Mouse (Mus musculus): ENCODE measurements around the gene Celf5. TPM values are rescaled to one million over a fixed set of nuclear protein-coding genes. Genes with fewer than 3 reads are reported as not detected.
"Not testable (repeated sequence)": the region's sequence is repeated elsewhere in the genome, so short reads cannot be mapped to it uniquely, and the experiment has no call there.

Celf5 gene
- polyA plus RNA-seq, 1 experiment from 2014 or later: 1.4 TPM

DNA sequence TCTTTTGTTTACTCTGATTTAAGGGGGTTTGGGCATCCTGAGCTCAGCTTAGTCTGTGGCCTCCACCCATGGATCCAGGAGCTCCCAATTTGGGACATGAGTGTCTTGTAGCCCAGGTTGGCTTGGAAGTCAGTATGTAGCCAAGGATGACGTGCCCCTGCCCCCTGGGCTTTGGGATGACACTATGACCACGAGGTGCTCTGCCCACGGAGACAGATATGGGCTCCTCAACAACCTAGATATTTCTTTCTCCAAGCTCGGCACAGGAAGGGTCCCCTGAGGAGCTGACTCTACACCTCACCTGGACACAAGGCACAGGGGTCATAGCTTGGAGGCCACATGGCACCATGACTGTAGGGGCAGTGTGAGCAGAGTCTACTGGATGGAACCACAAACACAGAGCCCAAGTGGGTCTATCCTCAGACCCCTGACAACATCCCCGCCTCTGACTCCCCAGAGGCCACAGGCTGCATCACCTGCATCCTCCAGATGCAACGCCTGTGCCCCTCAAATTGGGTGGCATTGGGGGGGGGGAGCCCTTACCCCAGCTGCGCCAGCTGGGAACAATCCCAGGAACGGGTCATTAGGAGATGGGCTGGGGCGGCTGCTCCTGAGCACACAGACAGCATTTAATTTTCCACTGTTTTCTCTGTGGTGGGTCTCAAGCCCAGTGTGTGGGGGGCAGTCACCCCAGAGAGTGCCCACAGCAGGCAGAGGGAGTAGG lies 31.7 kb downstream of the Celf5 start:
- WGBS: 57% methylated on average over 9 of the region's 9 CpGs

GRCm38 (mm10) chr10:81450140-81450539 lies 32.4 kb downstream of the Celf5 start:
- Histone ChIP-seq H3K9ac (ENCODE audit: low read depth, low read length) (no peak overlapping the region), H3K27ac (ENCODE audit: low read length) (no peak overlapping the region), H3K4me2 (ENCODE audit: low read depth, low read length) (no peak overlapping the region), H3K9me3 (ENCODE audit: control insufficient read depth, low read length) (no peaks in the 10 kb centered on the region), H3K27me3 (replicated peaks; ENCODE audit: control insufficient read depth, insufficient read depth, low read length) (peaks cover 49% of the 10 kb centered on the region), H3K4me1 (ENCODE audit: control insufficient read depth, insufficient read depth, low read length) (0 out of 2 replicates have a peak, but pooled peaks cover 2% of the 10 kb centered on the region), H3K36me3 (ENCODE audit: control insufficient read depth, insufficient read depth, low read length) (no peaks in the 10 kb centered on the region), H3K4me3 (ENCODE audit: low read length) (no peak overlapping the region)
- WGBS: 1% methylated on average over 7 of the region's 7 CpGs
- ATAC-seq: peak; percentile 85

More for the DNA sequence above, 31.7 kb downstream of the Celf5 start:
- 0 out of 2 replicates have a peak, but pooled peaks have one; percentile 14 for ATAC-seq
- H3K4me1 ChIP-seq (ENCODE audit: control insufficient read depth, insufficient read depth, low read length): 0 out of 2 replicates have a peak, but pooled peaks cover 2% of the 10 kb centered on the region
- no peak overlapping the region for H3K9ac ChIP-seq (ENCODE audit: low read depth, low read length)
- H3K36me3 ChIP-seq (ENCODE audit: control insufficient read depth, insufficient read depth, low read length): no peaks in the 10 kb centered on the region
- peaks cover 49% of the 10 kb centered on the region for H3K27me3 ChIP-seq (replicated peaks; ENCODE audit: control insufficient read depth, insufficient read depth, low read length)
- no peaks in the 10 kb centered on the region for H3K9me3 ChIP-seq (ENCODE audit: control insufficient read depth, low read length)
- H3K4me3 ChIP-seq (ENCODE audit: low read length): no peak overlapping the region
- no peak overlapping the region for H3K27ac ChIP-seq (ENCODE audit: low read length)
- no peak overlapping the region for H3K4me2 ChIP-seq (ENCODE audit: low read depth, low read length)

DNA sequence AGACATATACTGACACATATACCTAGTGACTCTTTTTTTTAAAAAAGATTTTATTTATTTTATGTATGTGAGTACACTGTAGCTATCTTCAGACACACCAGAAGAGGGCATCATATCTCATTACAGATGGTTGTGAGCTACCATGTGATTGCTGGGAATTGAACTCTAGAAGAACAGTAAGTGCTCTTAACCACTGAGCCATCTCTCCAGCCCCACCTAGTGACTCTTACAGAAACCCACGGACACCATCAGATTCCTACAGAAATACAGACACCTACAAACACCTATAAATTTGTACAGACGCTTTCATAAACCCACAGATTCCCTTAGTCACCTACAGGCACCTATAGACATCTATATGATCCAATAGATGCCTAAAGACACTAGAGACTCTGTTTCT lies 37.0 kb downstream of the Celf5 start:
- 35% methylated on average over 2 of the region's 2 CpGs for WGBS
- not testable (repeated sequence) for H3K27me3 ChIP-seq (replicated peaks; ENCODE audit: control insufficient read depth, insufficient read depth, low read length); H3K27ac ChIP-seq (ENCODE audit: low read length); H3K4me3 ChIP-seq (ENCODE audit: low read length); H3K9ac ChIP-seq (ENCODE audit: low read depth, low read length); ATAC-seq; H3K4me2 ChIP-seq (ENCODE audit: low read depth, low read length); H3K9me3 ChIP-seq (ENCODE audit: control insufficient read depth, low read length); H3K4me1 ChIP-seq (ENCODE audit: control insufficient read depth, insufficient read depth, low read length); H3K36me3 ChIP-seq (ENCODE audit: control insufficient read depth, insufficient read depth, low read length)

- H3K9ac ChIP-seq (ENCODE audit: low read depth, low read length): no peak overlapping the region
- no peak overlapping the region for H3K27ac ChIP-seq (ENCODE audit: low read length)
- H3K27me3 ChIP-seq (replicated peaks; ENCODE audit: control insufficient read depth, insufficient read depth, low read length): no peaks in the 10 kb centered on the region
- H3K36me3 ChIP-seq (ENCODE audit: control insufficient read depth, insufficient read depth, low read length): no peaks in the 10 kb centered on the region
- no peaks in the 10 kb centered on the region for H3K4me1 ChIP-seq (ENCODE audit: control insufficient read depth, insufficient read depth, low read length)
- ATAC-seq: no peak
- no peak overlapping the region for H3K4me2 ChIP-seq (ENCODE audit: low read depth, low read length)
- H3K9me3 ChIP-seq (ENCODE audit: control insufficient read depth, low read length): no peaks in the 10 kb centered on the region
- no peak overlapping the region for H3K4me3 ChIP-seq (ENCODE audit: low read length)
These were observed 41.5 kb downstream of the Celf5 start for GRCm38 (mm10) chr10:81441019-81441418.

- no peaks in the 10 kb centered on the region for H3K9me3 ChIP-seq (ENCODE audit: control insufficient read depth, low read length)
- no peaks in the 10 kb centered on the region for H3K36me3 ChIP-seq (ENCODE audit: control insufficient read depth, insufficient read depth, low read length)
- 0 out of 2 replicates have a peak overlapping the region, but pooled peaks have one; percentile 29 for H3K9ac ChIP-seq (ENCODE audit: low read depth, low read length)
- no peak overlapping the region for H3K4me3 ChIP-seq (ENCODE audit: low read length)
- peaks cover 6% of the 10 kb centered on the region; the same call in 1 of the 2 replicates for H3K27me3 ChIP-seq (replicated peaks; ENCODE audit: control insufficient read depth, insufficient read depth, low read length)
- ATAC-seq: no peak
- peaks cover 24% of the 10 kb centered on the region for H3K4me1 ChIP-seq (ENCODE audit: control insufficient read depth, insufficient read depth, low read length)
- H3K27ac ChIP-seq (ENCODE audit: low read length): peak overlapping the region; percentile 33; the same call in 1 of the 2 replicates
- no peak overlapping the region for H3K4me2 ChIP-seq (ENCODE audit: low read depth, low read length)
- WGBS: 66% methylated on average over 3 of the region's 3 CpGs
These were observed 47.1 kb downstream of the Celf5 start for GRCm38 (mm10) chr10:81435436-81435835.

- Histone ChIP-seq H3K4me1 (ENCODE audit: control insufficient read depth, insufficient read depth, low read length) (peaks cover 25% of the 10 kb centered on the region), H3K4me2 (ENCODE audit: low read depth, low read length) (no peak overlapping the region), H3K27me3 (replicated peaks; ENCODE audit: control insufficient read depth, insufficient read depth, low read length) (peaks cover 6% of the 10 kb centered on the region; the same call in 1 of the 2 replicates), H3K36me3 (ENCODE audit: control insufficient read depth, insufficient read depth, low read length) (no peaks in the 10 kb centered on the region), H3K27ac (ENCODE audit: low read length) (no peak overlapping the region), H3K4me3 (ENCODE audit: low read length) (no peak overlapping the region), H3K9me3 (ENCODE audit: control insufficient read depth, low read length) (no peaks in the 10 kb centered on the region), H3K9ac (ENCODE audit: low read depth, low read length) (0 out of 2 replicates have a peak overlapping the region, but pooled peaks have one; percentile 29)
- 49% methylated on average over 15 of the region's 15 CpGs for WGBS
- no peak for ATAC-seq
These were observed 47.9 kb downstream of the Celf5 start for GRCm38 (mm10) chr10:81434361-81435263.

GRCm38 (mm10) chr10:81433541-81434289 lies 48.8 kb downstream of the Celf5 start:
- peaks cover 29% of the 10 kb centered on the region for H3K4me1 ChIP-seq (ENCODE audit: control insufficient read depth, insufficient read depth, low read length)
- no peak overlapping the region for H3K27ac ChIP-seq (ENCODE audit: low read length)
- H3K4me3 ChIP-seq (ENCODE audit: low read length): no peak overlapping the region
- no peak overlapping the region for H3K9ac ChIP-seq (ENCODE audit: low read depth, low read length)
- 78% methylated on average over 26 of the region's 26 CpGs for WGBS
- no peaks in the 10 kb centered on the region for H3K9me3 ChIP-seq (ENCODE audit: control insufficient read depth, low read length)
- H3K36me3 ChIP-seq (ENCODE audit: control insufficient read depth, insufficient read depth, low read length): no peaks in the 10 kb centered on the region
- H3K27me3 ChIP-seq (replicated peaks; ENCODE audit: control insufficient read depth, insufficient read depth, low read length): peaks cover 6% of the 10 kb centered on the region; the same call in 1 of the 2 replicates
- no peak overlapping the region for H3K4me2 ChIP-seq (ENCODE audit: low read depth, low read length)
- no peak for ATAC-seq

- H3K9me3 ChIP-seq (ENCODE audit: control insufficient read depth, low read length): no peaks in the 10 kb centered on the region
- 5% methylated on average over 17 of the region's 17 CpGs for WGBS
- no peak overlapping the region for H3K27ac ChIP-seq (ENCODE audit: low read length)
- peaks cover 29% of the 10 kb centered on the region for H3K4me1 ChIP-seq (ENCODE audit: control insufficient read depth, insufficient read depth, low read length)
- H3K36me3 ChIP-seq (ENCODE audit: control insufficient read depth, insufficient read depth, low read length): no peaks in the 10 kb centered on the region
- H3K4me3 ChIP-seq (ENCODE audit: low read length): peak overlapping the region; percentile 27
- peak; percentile 80 for ATAC-seq
- peaks cover 6% of the 10 kb centered on the region; the same call in 1 of the 2 replicates for H3K27me3 ChIP-seq (replicated peaks; ENCODE audit: control insufficient read depth, insufficient read depth, low read length)
- peak overlapping the region; percentile 45 for H3K4me2 ChIP-seq (ENCODE audit: low read depth, low read length)
- peak overlapping the region; percentile 48; the same call in 1 of the 2 replicates for H3K9ac ChIP-seq (ENCODE audit: low read depth, low read length)
These were observed 49.6 kb downstream of the Celf5 start for GRCm38 (mm10) chr10:81432868-81433262.
